Mouse (Mus musculus): ENCODE results near the gene Plin5. TPM values are rescaled to one million over a fixed set of nuclear protein-coding genes. Genes with fewer than 3 reads are reported as not detected.

Plin5 gene
- total and polyA plus RNA-seq, 2 experiments = 19.2 to 42.7 TPM

- H3K9ac ChIP-seq (ENCODE audit: low read depth, low read length) = no peak overlapping the region
- no peaks in the 10 kb centered on the region; the same call in 1 of the 2 replicates for H3K79me2 ChIP-seq (ENCODE audit: control insufficient read depth, insufficient read depth, low read length)
- peaks cover 8% of the 10 kb centered on the region; the same call in 1 of the 2 replicates for H3K4me1 ChIP-seq (ENCODE audit: control insufficient read depth, insufficient read depth, low read length)
- WGBS = 3% methylated on average over 9 of the region's 9 CpGs
- TF ChIP-seq CTCF (IDR thresholded peaks at IDR 0.05; ENCODE audit: low read depth, low read length) (peak; percentile 98), POLR2A (IDR thresholded peaks at IDR 0.05; ENCODE audit: extremely low read depth, insufficient read depth, low read length) (no peak)
- H3K4me3 ChIP-seq (ENCODE audit: insufficient read depth, low read depth, low read length) = no peak overlapping the region
- H3K27me3 ChIP-seq (ENCODE audit: control insufficient read depth, insufficient read depth, low read length) = no peaks in the 10 kb centered on the region
- DNase-seq (ENCODE audit: extremely low read depth, low read depth, low spot score) = peak; percentile 53
- H3K27ac ChIP-seq (replicated peaks; ENCODE audit: insufficient read depth, low read depth, low read length) = no peak overlapping the region
- H3K36me3 ChIP-seq (ENCODE audit: control insufficient read depth, insufficient read depth, low read length) = no peaks in the 10 kb centered on the region
These were observed 42.3 kb upstream of the Plin5 start for GRCm38 (mm10) chr17:56159729-56160128.

GRCm38 (mm10) chr17:56153643-56154042 lies 36.2 kb upstream of the Plin5 start:
- peaks cover 5% of the 10 kb centered on the region for H3K27me3 ChIP-seq (ENCODE audit: control insufficient read depth, insufficient read depth, low read length)
- no peak for TF ChIP-seq CTCF (IDR thresholded peaks at IDR 0.05; ENCODE audit: low read depth, low read length)
- TF ChIP-seq POLR2A (IDR thresholded peaks at IDR 0.05; ENCODE audit: extremely low read depth, insufficient read depth, low read length) = no peak
- DNase-seq (ENCODE audit: extremely low read depth, low read depth, low spot score) = peak; percentile 78
- H3K79me2 ChIP-seq (ENCODE audit: control insufficient read depth, insufficient read depth, low read length) = no peaks in the 10 kb centered on the region
- no peak overlapping the region for H3K4me3 ChIP-seq (ENCODE audit: insufficient read depth, low read depth, low read length)
- no peak overlapping the region for H3K27ac ChIP-seq (replicated peaks; ENCODE audit: insufficient read depth, low read depth, low read length)
- no peaks in the 10 kb centered on the region for H3K36me3 ChIP-seq (ENCODE audit: control insufficient read depth, insufficient read depth, low read length)
- 22% methylated on average over 9 of the region's 9 CpGs for WGBS
- no peak overlapping the region for H3K9ac ChIP-seq (ENCODE audit: low read depth, low read length)
- H3K4me1 ChIP-seq (ENCODE audit: control insufficient read depth, insufficient read depth, low read length) = peaks cover 2% of the 10 kb centered on the region; the same call in 1 of the 2 replicates

- 69% methylated on average over 2 of the region's 2 CpGs for WGBS
- Histone ChIP-seq H3K4me1 (ENCODE audit: control insufficient read depth, insufficient read depth, low read length) (peaks cover 2% of the 10 kb centered on the region; the same call in 1 of the 2 replicates), H3K79me2 (ENCODE audit: control insufficient read depth, insufficient read depth, low read length) (no peaks in the 10 kb centered on the region), H3K4me3 (ENCODE audit: insufficient read depth, low read depth, low read length) (no peak overlapping the region), H3K9ac (ENCODE audit: low read depth, low read length) (no peak overlapping the region), H3K27me3 (ENCODE audit: control insufficient read depth, insufficient read depth, low read length) (peaks cover 10% of the 10 kb centered on the region), H3K36me3 (ENCODE audit: control insufficient read depth, insufficient read depth, low read length) (no peaks in the 10 kb centered on the region), H3K27ac (replicated peaks; ENCODE audit: insufficient read depth, low read depth, low read length) (no peak overlapping the region)
- no peak for DNase-seq (ENCODE audit: extremely low read depth, low read depth, low spot score)
- TF ChIP-seq CTCF (IDR thresholded peaks at IDR 0.05; ENCODE audit: low read depth, low read length) (no peak), POLR2A (IDR thresholded peaks at IDR 0.05; ENCODE audit: extremely low read depth, insufficient read depth, low read length) (no peak)
These were observed 32.5 kb upstream of the Plin5 start for GRCm38 (mm10) chr17:56149897-56150296.

GRCm38 (mm10) chr17:56148790-56149618 lies 31.6 kb upstream of the Plin5 start:
- 12% methylated on average over 29 of the region's 30 CpGs for WGBS
- H3K4me1 ChIP-seq (ENCODE audit: control insufficient read depth, insufficient read depth, low read length) = peaks cover 2% of the 10 kb centered on the region; the same call in 1 of the 2 replicates
- no peak overlapping the region for H3K9ac ChIP-seq (ENCODE audit: low read depth, low read length)
- no peak overlapping the region for H3K27ac ChIP-seq (replicated peaks; ENCODE audit: insufficient read depth, low read depth, low read length)
- H3K27me3 ChIP-seq (ENCODE audit: control insufficient read depth, insufficient read depth, low read length) = peaks cover 10% of the 10 kb centered on the region
- H3K36me3 ChIP-seq (ENCODE audit: control insufficient read depth, insufficient read depth, low read length) = no peaks in the 10 kb centered on the region
- TF ChIP-seq CTCF (IDR thresholded peaks at IDR 0.05; ENCODE audit: low read depth, low read length) = no peak
- no peak for TF ChIP-seq POLR2A (IDR thresholded peaks at IDR 0.05; ENCODE audit: extremely low read depth, insufficient read depth, low read length)
- DNase-seq (ENCODE audit: extremely low read depth, low read depth, low spot score) = no peak
- H3K79me2 ChIP-seq (ENCODE audit: control insufficient read depth, insufficient read depth, low read length) = no peaks in the 10 kb centered on the region
- H3K4me3 ChIP-seq (ENCODE audit: insufficient read depth, low read depth, low read length) = no peak overlapping the region

GRCm38 (mm10) chr17:56148280-56148679 lies 30.9 kb upstream of the Plin5 start:
- no peaks in the 10 kb centered on the region for H3K79me2 ChIP-seq (ENCODE audit: control insufficient read depth, insufficient read depth, low read length)
- no peaks in the 10 kb centered on the region for H3K36me3 ChIP-seq (ENCODE audit: control insufficient read depth, insufficient read depth, low read length)
- H3K4me3 ChIP-seq (ENCODE audit: insufficient read depth, low read depth, low read length) = no peak overlapping the region
- H3K27me3 ChIP-seq (ENCODE audit: control insufficient read depth, insufficient read depth, low read length) = peaks cover 10% of the 10 kb centered on the region
- WGBS = 40% methylated on average over 9 of the region's 9 CpGs
- no peak overlapping the region for H3K27ac ChIP-seq (replicated peaks; ENCODE audit: insufficient read depth, low read depth, low read length)
- no peak overlapping the region for H3K9ac ChIP-seq (ENCODE audit: low read depth, low read length)
- no peaks in the 10 kb centered on the region for H3K4me1 ChIP-seq (ENCODE audit: control insufficient read depth, insufficient read depth, low read length)
- no peak for TF ChIP-seq CTCF (IDR thresholded peaks at IDR 0.05; ENCODE audit: low read depth, low read length)
- TF ChIP-seq POLR2A (IDR thresholded peaks at IDR 0.05; ENCODE audit: extremely low read depth, insufficient read depth, low read length) = no peak
- DNase-seq (ENCODE audit: extremely low read depth, low read depth, low spot score) = no peak

GRCm38 (mm10) chr17:56147420-56147819 lies 30.0 kb upstream of the Plin5 start:
- no peak for DNase-seq (ENCODE audit: extremely low read depth, low read depth, low spot score)
- 77% methylated on average over 12 of the region's 12 CpGs for WGBS
- Histone ChIP-seq H3K27ac (replicated peaks; ENCODE audit: insufficient read depth, low read depth, low read length) (no peak overlapping the region), H3K9ac (ENCODE audit: low read depth, low read length) (no peak overlapping the region), H3K36me3 (ENCODE audit: control insufficient read depth, insufficient read depth, low read length) (no peaks in the 10 kb centered on the region), H3K27me3 (ENCODE audit: control insufficient read depth, insufficient read depth, low read length) (peaks cover 10% of the 10 kb centered on the region), H3K4me3 (ENCODE audit: insufficient read depth, low read depth, low read length) (no peak overlapping the region), H3K4me1 (ENCODE audit: control insufficient read depth, insufficient read depth, low read length) (no peaks in the 10 kb centered on the region), H3K79me2 (ENCODE audit: control insufficient read depth, insufficient read depth, low read length) (no peaks in the 10 kb centered on the region)
- TF ChIP-seq CTCF (IDR thresholded peaks at IDR 0.05; ENCODE audit: low read depth, low read length) = no peak

Data from liver, adult 2 months (tissue).